Mouse (Mus musculus): ENCODE measurements around the gene Acot7.

Gene Acot7

GRCm38 (mm10) chr4:152291562-152291961, 113.6 kb downstream of the Acot7 start, which contains the start of gene Hes3:
Gene Hes3, minus strand, starts transcription at chr4:152291662.
- in situ Hi-C loops (cut with MboI; ENCODE audit: low sequenced_read_pairs) = no loop called here

- in situ Hi-C loops (cut with MboI; ENCODE audit: low sequenced_read_pairs) = no loop called here
These were observed 114.3 kb downstream of the Acot7 start for GRCm38 (mm10) chr4:152292102-152292765.

- in situ Hi-C loops (cut with MboI; ENCODE audit: low sequenced_read_pairs) = no loop called here
These were observed 116.4 kb downstream of the Acot7 start for GRCm38 (mm10) chr4:152294188-152294929.

- in situ Hi-C loops (cut with MboI; ENCODE audit: low sequenced_read_pairs) = no loop called here
These were observed 118.0 kb downstream of the Acot7 start for GRCm38 (mm10) chr4:152295916-152296315.

GRCm38 (mm10) chr4:152296371-152296770, 118.4 kb downstream of the Acot7 start:
- in situ Hi-C loops (cut with MboI; ENCODE audit: low sequenced_read_pairs) = no loop called here

GRCm38 (mm10) chr4:152296874-152297861, 119.2 kb downstream of the Acot7 start, which contains the start of gene Icmt:
Gene Icmt, plus strand, starts transcription at chr4:152297227.
- in situ Hi-C loops (cut with MboI; ENCODE audit: low sequenced_read_pairs) = no loop called here

GRCm38 (mm10) chr4:152298836-152299235, 120.9 kb downstream of the Acot7 start:
- in situ Hi-C loops (cut with MboI; ENCODE audit: low sequenced_read_pairs) = no loop called here

GRCm38 (mm10) chr4:152300375-152300774, 122.4 kb downstream of the Acot7 start:
- in situ Hi-C loops (cut with MboI; ENCODE audit: low sequenced_read_pairs) = no loop called here

- in situ Hi-C loops (cut with MboI; ENCODE audit: low sequenced_read_pairs) = no loop called here
These were observed 124.1 kb downstream of the Acot7 start for GRCm38 (mm10) chr4:152302012-152302411.

GRCm38 (mm10) chr4:152303172-152303571, 125.2 kb downstream of the Acot7 start:
- in situ Hi-C loops (cut with MboI; ENCODE audit: low sequenced_read_pairs) = no loop called here

GRCm38 (mm10) chr4:152304685-152305084, 126.8 kb downstream of the Acot7 start:
- in situ Hi-C loops (cut with MboI; ENCODE audit: low sequenced_read_pairs) = no loop called here

GRCm38 (mm10) chr4:152305991-152306390, 128.1 kb downstream of the Acot7 start:
- in situ Hi-C loops (cut with MboI; ENCODE audit: low sequenced_read_pairs) = no loop called here

- in situ Hi-C loops (cut with MboI; ENCODE audit: low sequenced_read_pairs) = no loop called here
These were observed 129.6 kb downstream of the Acot7 start for GRCm38 (mm10) chr4:152307542-152307941.

GRCm38 (mm10) chr4:152312186-152312585, 134.3 kb downstream of the Acot7 start:
- in situ Hi-C loops (cut with MboI; ENCODE audit: low sequenced_read_pairs) = no loop called here

GRCm38 (mm10) chr4:152313211-152313632, 135.3 kb downstream of the Acot7 start:
- in situ Hi-C loops (cut with MboI; ENCODE audit: low sequenced_read_pairs) = no loop called here

GRCm38 (mm10) chr4:152313934-152314333, 136.0 kb downstream of the Acot7 start:
- in situ Hi-C loops (cut with MboI; ENCODE audit: low sequenced_read_pairs) = no loop called here

- in situ Hi-C loops (cut with MboI; ENCODE audit: low sequenced_read_pairs) = no loop called here
These were observed 137.7 kb downstream of the Acot7 start for GRCm38 (mm10) chr4:152315498-152316213.

- in situ Hi-C loops (cut with MboI; ENCODE audit: low sequenced_read_pairs) = no loop called here
These were observed 139.7 kb downstream of the Acot7 start for GRCm38 (mm10) chr4:152317631-152318033.

- in situ Hi-C loops (cut with MboI; ENCODE audit: low sequenced_read_pairs) = no loop called here
These were observed 140.7 kb downstream of the Acot7 start, which contains the start of gene Rnf207 for GRCm38 (mm10) chr4:152318517-152319234. Gene Rnf207, minus strand, starts transcription at chr4:152318993.
